Mouse (Mus musculus) heart, adult 2 months (tissue): ENCODE data around the gene Cntnap1.

ENCODE experiments used
- CTCF ChIP-seq: fragments of 200-600 bp; IDR thresholded peaks from 2 replicates; pipeline ENCODE4 v1.8.1; 2022; ENCODE audit warnings: antibody characterized with exemption, mild to moderate bottlenecking, moderate library complexity
- EP300 ChIP-seq: fragments of 200-500 bp; IDR thresholded peaks from 2 replicates; pipeline ENCODE4 v1.6.1; 2011; ENCODE audit warnings: low read depth, low read length, control low read depth; ENCODE audit not compliant: insufficient read depth
- POLR2A ChIP-seq: fragments of 200-500 bp; IDR thresholded peaks from 2 replicates; pipeline ENCODE4 v1.6.1; 2011; ENCODE audit warnings: mild to moderate bottlenecking, low read depth, low read length, control low read depth; ENCODE audit not compliant: insufficient read depth

GRCm38 (mm10) chr11:101184984-101185383 is 14.7 kb downstream of the Cntnap1 start:
- TF ChIP-seq CTCF (no peak), EP300 (no peak), POLR2A (no peak)
